Mouse (Mus musculus) intestine, embryonic 15.5 days (tissue): ENCODE measurements around the gene Nprl2. TPM values are rescaled to one million over a fixed set of nuclear protein-coding genes. Genes with fewer than 3 reads are reported as not detected.
A peak's percentile ranks its signal among the peaks of the same experiment; 100 is the strongest.

ENCODE experiments used
- ATAC-seq: fragments of 200-750 bp; cut with Nextera tagmentation; 2 replicates; pipeline ENCODE4 v1.8.0; 2017; ENCODE audit warnings: moderate TSS enrichment, moderate library complexity
- H3K27ac ChIP-seq: fragments of 300-500 bp; sonication (generic); 2 replicates; pipeline ENCODE4 v1.5.1; 2015; ENCODE audit warnings: mild to moderate bottlenecking, inconsistent platforms
- H3K27me3 ChIP-seq: fragments of 300-500 bp; sonication (generic); replicated peaks from 2 replicates; pipeline ENCODE4 v1.6.1; 2015; ENCODE audit warnings: inconsistent platforms
- H3K36me3 ChIP-seq: fragments of 300-500 bp; sonication (generic); 2 replicates; pipeline ENCODE4 v1.6.1; 2015; ENCODE audit warnings: inconsistent platforms
- H3K4me1 ChIP-seq: fragments of 300-500 bp; sonication (generic); replicated peaks from 2 replicates; pipeline ENCODE4 v1.6.1; 2015; ENCODE audit warnings: inconsistent platforms
- H3K4me2 ChIP-seq: fragments of 300-500 bp; sonication (generic); replicated peaks from 2 replicates; pipeline ENCODE4 v1.6.1; 2015; ENCODE audit warnings: mild to moderate bottlenecking, inconsistent platforms
- H3K4me3 ChIP-seq: fragments of 300-500 bp; sonication (generic); replicated peaks from 2 replicates; pipeline ENCODE4 v1.5.1; 2015; ENCODE audit warnings: inconsistent platforms
- H3K9ac ChIP-seq: fragments of 300-500 bp; sonication (generic); 2 replicates; pipeline ENCODE4 v1.6.1; 2015; ENCODE audit warnings: inconsistent platforms
- H3K9me3 ChIP-seq: fragments of 300-500 bp; sonication (generic); 2 replicates; pipeline ENCODE4 v1.6.1; 2016; ENCODE audit warnings: inconsistent platforms
- WGBS: fragments of 180-500 bp; shearing (Covaris S2); methylation state at CpG from one replicate; pipeline ENCODE4 v1.1.7; 2015; 5-methylcytosine and 5-hydroxymethylcytosine counted together
- polyA plus RNA-seq: library from polyadenylated mRNA; unstranded; fragments of >200 nt; fragmentation: Nextera tagmentation; extraction: Ambion mirVana; gene quantifications from 2 replicates; pipeline ENCODE4 v1.2.1, GENCODE M21; 2015

Gene Nprl2
- polyA plus RNA-seq, 1 experiment from 2014 or later: 33.9 TPM

- H3K4me2 ChIP-seq: no peak overlapping the region
- WGBS: 17% methylated on average over 14 of the region's 14 CpGs
- ATAC-seq: peak; percentile 64
Observed at GRCm38 (mm10) chr9:107514303-107514955, 27.6 kb upstream of the Nprl2 start.

GRCm38 (mm10) chr9:107520331-107520730, 21.7 kb upstream of the Nprl2 start:
- Histone ChIP-seq H3K36me3 (no peaks in the 10 kb centered on the region), H3K4me1 (peaks cover 21% of the 10 kb centered on the region)
- no peak for ATAC-seq

More at GRCm38 (mm10) chr9:107514303-107514955, 27.6 kb upstream of the Nprl2 start:
- Histone ChIP-seq H3K9ac (no peak overlapping the region), H3K4me3 (no peak overlapping the region), H3K27me3 (no peaks in the 10 kb centered on the region), H3K27ac (no peak overlapping the region), H3K9me3 (no peaks in the 10 kb centered on the region), H3K36me3 (no peaks in the 10 kb centered on the region), H3K4me1 (no peaks in the 10 kb centered on the region)

GRCm38 (mm10) chr9:107521190-107521589, 20.8 kb upstream of the Nprl2 start:
- Histone ChIP-seq H3K36me3 (no peaks in the 10 kb centered on the region), H3K9me3 (no peaks in the 10 kb centered on the region), H3K4me1 (peaks cover 22% of the 10 kb centered on the region), H3K27ac (no peak overlapping the region; the same call in 1 of the 2 replicates), H3K27me3 (peaks cover 4% of the 10 kb centered on the region; the same call in 1 of the 2 replicates), H3K4me2 (peak overlapping the region; percentile 62), H3K4me3 (no peak overlapping the region), H3K9ac (no peak overlapping the region)
- ATAC-seq: no peak
- 38% methylated on average over 5 of the region's 5 CpGs for WGBS

More at GRCm38 (mm10) chr9:107520331-107520730, 21.7 kb upstream of the Nprl2 start:
- H3K9ac ChIP-seq: no peak overlapping the region
- peaks cover 4% of the 10 kb centered on the region; the same call in 1 of the 2 replicates for H3K27me3 ChIP-seq
- no peak overlapping the region for H3K4me3 ChIP-seq
- no peak overlapping the region for H3K27ac ChIP-seq
- 75% methylated on average over 6 of the region's 6 CpGs for WGBS
- H3K9me3 ChIP-seq: no peaks in the 10 kb centered on the region
- no peak overlapping the region for H3K4me2 ChIP-seq

GRCm38 (mm10) chr9:107521711-107522399, 20.2 kb upstream of the Nprl2 start:
- peak overlapping the region; percentile 11 for H3K4me3 ChIP-seq
- peaks cover 29% of the 10 kb centered on the region for H3K4me1 ChIP-seq
- ATAC-seq: peak; percentile 56
- peaks cover 7% of the 10 kb centered on the region; the same call in 1 of the 2 replicates for H3K27me3 ChIP-seq
- no peaks in the 10 kb centered on the region for H3K36me3 ChIP-seq
- H3K9me3 ChIP-seq: no peaks in the 10 kb centered on the region
- 0 out of 2 replicates have a peak overlapping the region, but pooled peaks have one; percentile 23 for H3K9ac ChIP-seq
- peak overlapping the region; percentile 62 for H3K4me2 ChIP-seq
- WGBS: 16% methylated on average over 25 of the region's 25 CpGs
- no peak overlapping the region; the same call in 1 of the 2 replicates for H3K27ac ChIP-seq

GRCm38 (mm10) chr9:107522400-107522711, 19.7 kb upstream of the Nprl2 start:
- peak; percentile 1 for ATAC-seq
- peaks cover 7% of the 10 kb centered on the region; the same call in 1 of the 2 replicates for H3K27me3 ChIP-seq
- no peaks in the 10 kb centered on the region for H3K9me3 ChIP-seq
- 0 out of 2 replicates have a peak overlapping the region, but pooled peaks have one; percentile 23 for H3K9ac ChIP-seq
- peaks cover 33% of the 10 kb centered on the region for H3K4me1 ChIP-seq
- H3K4me2 ChIP-seq: peak overlapping the region; percentile 62
- no peak overlapping the region for H3K27ac ChIP-seq
- H3K36me3 ChIP-seq: no peaks in the 10 kb centered on the region
- peak overlapping the region; percentile 11; the same call in 1 of the 2 replicates for H3K4me3 ChIP-seq
- WGBS: 28% methylated on average over 2 of the region's 2 CpGs

GRCm38 (mm10) chr9:107526198-107527026, 15.6 kb upstream of the Nprl2 start:
- WGBS: 6% methylated on average over 44 of the region's 44 CpGs

GRCm38 (mm10) chr9:107533791-107534407, 8.1 kb upstream of the Nprl2 start, which contains the start of gene Tmem115:
TSS of gene Tmem115 (plus strand) at chr9:107533945.
- under 1% methylated on average over 48 of the region's 48 CpGs for WGBS
- peak; percentile 98 for ATAC-seq
- Histone ChIP-seq H3K9me3 (no peaks in the 10 kb centered on the region), H3K27ac (peak within 1 kb of the TSS; percentile 79), H3K4me3 (peak within 1 kb of the TSS; percentile 76), H3K36me3 (peaks cover 10% of the 10 kb centered on the region; the same call in 1 of the 2 replicates), H3K4me2 (peak within 1 kb of the TSS; percentile 92), H3K4me1 (peaks cover 21% of the 10 kb centered on the region), H3K27me3 (no peaks in the 10 kb centered on the region), H3K9ac (peak within 1 kb of the TSS; percentile 79)

More at GRCm38 (mm10) chr9:107526198-107527026, 15.6 kb upstream of the Nprl2 start:
- Histone ChIP-seq H3K27ac (no peak overlapping the region), H3K4me1 (peaks cover 28% of the 10 kb centered on the region), H3K36me3 (no peaks in the 10 kb centered on the region), H3K9me3 (no peaks in the 10 kb centered on the region), H3K4me2 (peak overlapping the region; percentile 88), H3K4me3 (peak overlapping the region; percentile 39), H3K27me3 (peaks cover 7% of the 10 kb centered on the region), H3K9ac (peak overlapping the region; percentile 37; the same call in 1 of the 2 replicates)
- ATAC-seq: peak; percentile 77

GRCm38 (mm10) chr9:107534408-107535202, 7.4 kb upstream of the Nprl2 start:
- Histone ChIP-seq H3K4me3 (peak overlapping the region; percentile 76), H3K9ac (peak overlapping the region; percentile 79), H3K4me2 (peak overlapping the region; percentile 92), H3K9me3 (no peaks in the 10 kb centered on the region), H3K27me3 (no peaks in the 10 kb centered on the region), H3K27ac (peak overlapping the region; percentile 79), H3K36me3 (peaks cover 10% of the 10 kb centered on the region; the same call in 1 of the 2 replicates), H3K4me1 (peaks cover 21% of the 10 kb centered on the region)
- peak; percentile 3 for ATAC-seq
- WGBS: under 1% methylated on average over 40 of the region's 40 CpGs

GRCm38 (mm10) chr9:107538231-107538630, 3.8 kb upstream of the Nprl2 start:
- Histone ChIP-seq H3K9me3 (no peaks in the 10 kb centered on the region), H3K27me3 (no peaks in the 10 kb centered on the region), H3K4me1 (peaks cover 37% of the 10 kb centered on the region), H3K36me3 (peaks cover 14% of the 10 kb centered on the region; the same call in 1 of the 2 replicates), H3K9ac (no peak overlapping the region), H3K27ac (no peak overlapping the region), H3K4me2 (no peak overlapping the region), H3K4me3 (no peak overlapping the region)
- WGBS: 93% methylated on average over 7 of the region's 7 CpGs
- no peak for ATAC-seq

GRCm38 (mm10) chr9:107538711-107539110, 3.3 kb upstream of the Nprl2 start:
- Histone ChIP-seq H3K4me3 (no peak overlapping the region), H3K27me3 (no peaks in the 10 kb centered on the region), H3K36me3 (peaks cover 14% of the 10 kb centered on the region; the same call in 1 of the 2 replicates), H3K4me2 (no peak overlapping the region), H3K4me1 (peaks cover 37% of the 10 kb centered on the region), H3K9ac (no peak overlapping the region), H3K27ac (no peak overlapping the region), H3K9me3 (no peaks in the 10 kb centered on the region)
- WGBS: 89% methylated on average over 3 of the region's 3 CpGs
- ATAC-seq: no peak

- no peaks in the 10 kb centered on the region for H3K27me3 ChIP-seq
- H3K4me2 ChIP-seq: no peak overlapping the region
- peaks cover 37% of the 10 kb centered on the region for H3K4me1 ChIP-seq
- H3K27ac ChIP-seq: no peak overlapping the region
- no peak overlapping the region for H3K9ac ChIP-seq
- 93% methylated on average over 8 of the region's 8 CpGs for WGBS
- ATAC-seq: no peak
- H3K9me3 ChIP-seq: no peaks in the 10 kb centered on the region
- no peak overlapping the region for H3K4me3 ChIP-seq
- peaks cover 18% of the 10 kb centered on the region; the same call in 1 of the 2 replicates for H3K36me3 ChIP-seq
Observed at GRCm38 (mm10) chr9:107539940-107540339, 2.1 kb upstream of the Nprl2 start.
